Mouse (Mus musculus): ENCODE data around the gene Jmjd8. TPM values are rescaled to one million over a fixed set of nuclear protein-coding genes. Genes with fewer than 3 reads are reported as not detected.
"Not testable (repeated sequence)": the region's sequence is repeated elsewhere in the genome, so short reads cannot be mapped to it uniquely, and the experiment has no call there.

Gene Jmjd8
- polyA plus RNA-seq, 1 experiment from 2014 or later, result 56.9 TPM

DNA sequence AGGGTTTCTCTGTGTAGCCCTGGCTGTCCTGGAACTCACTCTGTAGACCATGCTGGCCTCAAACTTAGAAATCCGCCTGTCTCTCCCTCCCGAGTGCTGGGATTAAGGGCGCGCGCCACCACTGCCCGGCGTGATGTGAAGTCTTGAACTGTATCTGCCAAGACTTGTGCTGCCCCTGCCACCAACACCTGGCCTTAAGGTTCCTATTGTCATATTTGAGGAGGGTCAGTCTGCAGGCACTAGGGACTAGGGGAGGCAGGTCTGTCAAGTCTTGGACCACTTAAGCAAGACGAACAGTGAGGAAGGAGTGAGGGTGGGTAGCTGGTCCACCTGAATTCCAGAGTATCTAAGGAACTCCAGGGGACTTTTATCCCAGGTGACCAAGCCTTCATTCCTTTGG is 40.8 kb downstream of the Jmjd8 start:
- no peak overlapping the region for H3K4me2 ChIP-seq (ENCODE audit: low read length)
- H3K27me3 ChIP-seq (replicated peaks; ENCODE audit: control insufficient read depth, insufficient read depth, low read length), result no peaks in the 10 kb centered on the region
- DNase-seq (ENCODE audit: low spot score) (no peak), ATAC-seq (no peak)
- no peaks in the 10 kb centered on the region for H3K9me3 ChIP-seq (replicated peaks; ENCODE audit: control insufficient read depth, low read length)
- H3K36me3 ChIP-seq (ENCODE audit: control insufficient read depth, insufficient read depth, low read length), result no peaks in the 10 kb centered on the region
- no peak overlapping the region for H3K4me3 ChIP-seq (ENCODE audit: low read depth, low read length)
- peaks cover 12% of the 10 kb centered on the region; the same call in 1 of the 2 replicates for H3K4me1 ChIP-seq (ENCODE audit: control insufficient read depth, insufficient read depth, low read length)
- no peak overlapping the region for H3K27ac ChIP-seq (ENCODE audit: low read depth, low read length)
- H3K9ac ChIP-seq (ENCODE audit: low read length), result no peak overlapping the region
- 88% methylated on average over 8 of the region's 8 CpGs for WGBS

- DNase-seq (ENCODE audit: low spot score) (no peak), ATAC-seq (no peak)
- no peak overlapping the region for H3K9ac ChIP-seq (ENCODE audit: low read length)
- no peak overlapping the region for H3K4me2 ChIP-seq (ENCODE audit: low read length)
- no peaks in the 10 kb centered on the region for H3K9me3 ChIP-seq (replicated peaks; ENCODE audit: control insufficient read depth, low read length)
- no peak overlapping the region for H3K4me3 ChIP-seq (ENCODE audit: low read depth, low read length)
- H3K27me3 ChIP-seq (replicated peaks; ENCODE audit: control insufficient read depth, insufficient read depth, low read length), result no peaks in the 10 kb centered on the region
- no peak overlapping the region for H3K27ac ChIP-seq (ENCODE audit: low read depth, low read length)
- H3K36me3 ChIP-seq (ENCODE audit: control insufficient read depth, insufficient read depth, low read length), result no peaks in the 10 kb centered on the region
- peaks cover 12% of the 10 kb centered on the region; the same call in 1 of the 2 replicates for H3K4me1 ChIP-seq (ENCODE audit: control insufficient read depth, insufficient read depth, low read length)
- 91% methylated on average over 2 of the region's 2 CpGs for WGBS
Observed at GRCm38 (mm10) chr17:25869954-25870353, 41.3 kb downstream of the Jmjd8 start.

GRCm38 (mm10) chr17:25871566-25871965 is 42.9 kb downstream of the Jmjd8 start:
- not testable (repeated sequence) for H3K4me3 ChIP-seq (ENCODE audit: low read depth, low read length); H3K27me3 ChIP-seq (replicated peaks; ENCODE audit: control insufficient read depth, insufficient read depth, low read length); H3K27ac ChIP-seq (ENCODE audit: low read depth, low read length); H3K36me3 ChIP-seq (ENCODE audit: control insufficient read depth, insufficient read depth, low read length); H3K9me3 ChIP-seq (replicated peaks; ENCODE audit: control insufficient read depth, low read length); H3K4me2 ChIP-seq (ENCODE audit: low read length); ATAC-seq; H3K9ac ChIP-seq (ENCODE audit: low read length); DNase-seq (ENCODE audit: low spot score)
- peaks cover 18% of the 10 kb centered on the region for H3K4me1 ChIP-seq (ENCODE audit: control insufficient read depth, insufficient read depth, low read length)

DNA sequence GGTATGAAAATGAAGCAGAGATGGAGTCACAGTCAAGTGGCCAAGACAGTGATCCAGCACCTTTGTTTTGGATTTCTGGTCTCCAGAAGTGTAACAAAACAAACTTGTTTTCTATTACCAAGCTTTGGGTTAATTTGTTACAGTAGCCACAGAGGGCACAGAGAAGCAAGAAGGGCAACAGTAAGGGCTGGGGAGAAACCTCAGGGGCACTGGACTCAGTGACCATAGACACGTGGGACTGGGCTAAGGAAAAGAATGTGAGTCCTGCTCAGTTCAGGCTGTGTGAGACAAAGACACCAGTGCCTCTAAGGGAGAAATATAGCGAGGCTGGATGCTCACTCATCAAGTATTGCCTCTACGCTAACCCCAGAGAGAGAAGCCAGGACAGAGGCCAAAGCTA is 44.0 kb downstream of the Jmjd8 start:
- ATAC-seq, result no peak
- Histone ChIP-seq H3K9ac (ENCODE audit: low read length) (no peak overlapping the region), H3K9me3 (replicated peaks; ENCODE audit: control insufficient read depth, low read length) (no peaks in the 10 kb centered on the region), H3K4me1 (ENCODE audit: control insufficient read depth, insufficient read depth, low read length) (peaks cover 16% of the 10 kb centered on the region), H3K36me3 (ENCODE audit: control insufficient read depth, insufficient read depth, low read length) (no peaks in the 10 kb centered on the region; the same call in 1 of the 2 replicates), H3K4me2 (ENCODE audit: low read length) (no peak overlapping the region), H3K27ac (ENCODE audit: low read depth, low read length) (no peak overlapping the region), H3K27me3 (replicated peaks; ENCODE audit: control insufficient read depth, insufficient read depth, low read length) (no peaks in the 10 kb centered on the region), H3K4me3 (ENCODE audit: low read depth, low read length) (no peak overlapping the region)
- DNase-seq (ENCODE audit: low spot score), result no peak
- 86% methylated on average over 3 of the region's 3 CpGs for WGBS

DNA sequence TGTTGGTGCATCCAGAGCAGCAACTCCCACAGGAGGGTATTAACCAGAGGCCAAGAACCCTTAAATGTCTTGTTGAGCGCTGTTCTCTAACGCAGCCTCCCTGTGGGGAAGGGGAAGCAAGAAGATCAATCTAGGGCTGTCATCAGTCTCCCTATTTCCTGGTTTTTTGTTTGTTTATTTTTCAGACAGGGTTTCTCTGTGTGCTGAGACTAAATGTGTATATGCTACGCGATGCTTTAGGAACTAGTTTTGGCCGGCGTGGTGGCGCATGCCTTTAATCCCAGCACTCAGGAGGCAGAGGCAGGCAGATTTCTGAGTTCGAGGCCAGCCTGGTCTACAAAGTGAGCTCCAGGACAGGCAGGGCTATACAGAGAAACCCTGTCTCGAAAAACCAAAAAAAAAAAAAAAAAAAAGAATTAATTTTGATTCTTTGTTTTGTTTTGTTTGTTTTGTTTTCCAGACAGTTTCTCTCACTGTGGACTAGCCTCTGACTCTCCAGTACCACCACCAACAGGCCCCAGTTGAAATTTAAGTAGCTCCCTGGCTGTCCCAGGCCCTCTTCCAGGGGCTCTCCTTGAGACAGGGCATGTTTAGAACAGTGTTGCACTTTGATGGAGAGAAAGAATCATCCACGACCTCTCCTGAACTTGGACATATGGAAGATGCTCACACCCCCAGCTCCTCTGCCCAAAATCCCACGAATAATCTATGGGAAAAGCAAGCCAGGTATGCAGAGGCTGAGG is 44.9 kb downstream of the Jmjd8 start:
- Histone ChIP-seq H3K9ac (ENCODE audit: low read length) (no peak overlapping the region), H3K27me3 (replicated peaks; ENCODE audit: control insufficient read depth, insufficient read depth, low read length) (no peaks in the 10 kb centered on the region), H3K4me1 (ENCODE audit: control insufficient read depth, insufficient read depth, low read length) (peaks cover 13% of the 10 kb centered on the region), H3K27ac (ENCODE audit: low read depth, low read length) (no peak overlapping the region), H3K36me3 (ENCODE audit: control insufficient read depth, insufficient read depth, low read length) (peaks cover 9% of the 10 kb centered on the region), H3K4me3 (ENCODE audit: low read depth, low read length) (peak overlapping the region; percentile 77), H3K9me3 (replicated peaks; ENCODE audit: control insufficient read depth, low read length) (no peaks in the 10 kb centered on the region), H3K4me2 (ENCODE audit: low read length) (peak overlapping the region; percentile 88)
- ATAC-seq, result no peak
- no peak for DNase-seq (ENCODE audit: low spot score)
- 86% methylated on average over 11 of the region's 11 CpGs for WGBS

DNA sequence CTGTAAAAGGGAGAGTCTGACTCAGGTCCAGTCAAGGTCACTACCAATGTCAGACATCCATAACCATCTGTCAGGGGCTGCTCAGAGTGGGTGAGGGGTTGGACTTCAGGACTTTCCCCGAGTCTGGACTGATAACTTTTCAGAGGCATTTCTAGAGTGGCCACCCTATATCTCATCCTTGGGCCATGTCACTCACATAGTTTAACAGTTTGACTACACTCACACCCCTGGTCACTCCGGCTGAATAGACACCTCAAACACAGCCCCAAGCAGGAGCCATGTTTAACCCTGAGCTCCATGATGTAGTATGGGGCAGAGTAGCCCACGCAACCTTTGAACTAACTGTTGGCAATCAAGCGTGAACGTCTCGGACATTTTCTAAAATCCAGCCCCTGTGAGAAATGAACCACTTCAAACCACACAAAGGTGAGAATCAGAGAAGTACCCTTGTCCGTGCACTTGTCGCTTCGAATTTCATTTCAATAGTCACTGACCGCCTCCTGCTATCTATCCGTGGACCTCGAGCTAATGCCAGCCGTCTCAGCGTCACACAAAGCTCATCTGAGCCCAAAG is 45.6 kb downstream of the Jmjd8 start:
- peaks cover 13% of the 10 kb centered on the region for H3K4me1 ChIP-seq (ENCODE audit: control insufficient read depth, insufficient read depth, low read length)
- H3K9ac ChIP-seq (ENCODE audit: low read length), result peak overlapping the region; percentile 80
- DNase-seq (ENCODE audit: low spot score), result no peak
- H3K27me3 ChIP-seq (replicated peaks; ENCODE audit: control insufficient read depth, insufficient read depth, low read length), result no peaks in the 10 kb centered on the region
- H3K27ac ChIP-seq (ENCODE audit: low read depth, low read length), result peak overlapping the region; percentile 94
- H3K36me3 ChIP-seq (ENCODE audit: control insufficient read depth, insufficient read depth, low read length), result peaks cover 15% of the 10 kb centered on the region
- 6% methylated on average over 14 of the region's 14 CpGs for WGBS
- peak overlapping the region; percentile 88 for H3K4me2 ChIP-seq (ENCODE audit: low read length)
- no peak for ATAC-seq
- no peaks in the 10 kb centered on the region for H3K9me3 ChIP-seq (replicated peaks; ENCODE audit: control insufficient read depth, low read length)
- peak overlapping the region; percentile 77 for H3K4me3 ChIP-seq (ENCODE audit: low read depth, low read length)

- peak; percentile 97 for DNase-seq (ENCODE audit: low spot score)
- Histone ChIP-seq H3K36me3 (ENCODE audit: control insufficient read depth, insufficient read depth, low read length) (peaks cover 17% of the 10 kb centered on the region), H3K4me1 (ENCODE audit: control insufficient read depth, insufficient read depth, low read length) (peaks cover 13% of the 10 kb centered on the region), H3K27ac (ENCODE audit: low read depth, low read length) (peak within 1 kb of the TSS; percentile 94), H3K27me3 (replicated peaks; ENCODE audit: control insufficient read depth, insufficient read depth, low read length) (no peaks in the 10 kb centered on the region), H3K4me3 (ENCODE audit: low read depth, low read length) (peak within 1 kb of the TSS; percentile 77), H3K4me2 (ENCODE audit: low read length) (peak within 1 kb of the TSS; percentile 88), H3K9ac (ENCODE audit: low read length) (peak within 1 kb of the TSS; percentile 80), H3K9me3 (replicated peaks; ENCODE audit: control insufficient read depth, low read length) (no peaks in the 10 kb centered on the region)
- under 1% methylated on average over 25 of the region's 25 CpGs for WGBS
- ATAC-seq, result peak; percentile 81
Observed at GRCm38 (mm10) chr17:25874721-25875170, 46.1 kb downstream of the Jmjd8 start, which contains the start of gene Mettl26. Gene Mettl26 (plus strand): TSS chr17:25875074.

GRCm38 (mm10) chr17:25875171-25876136 is 46.8 kb downstream of the Jmjd8 start:
- H3K4me3 ChIP-seq (ENCODE audit: low read depth, low read length), result peak overlapping the region; percentile 77
- WGBS, result under 1% methylated on average over 59 of the region's 59 CpGs
- peaks cover 17% of the 10 kb centered on the region for H3K36me3 ChIP-seq (ENCODE audit: control insufficient read depth, insufficient read depth, low read length)
- H3K27me3 ChIP-seq (replicated peaks; ENCODE audit: control insufficient read depth, insufficient read depth, low read length), result no peaks in the 10 kb centered on the region
- H3K27ac ChIP-seq (ENCODE audit: low read depth, low read length), result peak overlapping the region; percentile 94
- ATAC-seq (peak; percentile 96), DNase-seq (ENCODE audit: low spot score) (peak; percentile 93)
- no peaks in the 10 kb centered on the region for H3K9me3 ChIP-seq (replicated peaks; ENCODE audit: control insufficient read depth, low read length)
- H3K4me1 ChIP-seq (ENCODE audit: control insufficient read depth, insufficient read depth, low read length), result peaks cover 13% of the 10 kb centered on the region
- peak overlapping the region; percentile 88 for H3K4me2 ChIP-seq (ENCODE audit: low read length)
- peak overlapping the region; percentile 80 for H3K9ac ChIP-seq (ENCODE audit: low read length)

Data from forebrain, embryonic 14.5 days (tissue).